Mouse (Mus musculus) lung, postnatal 10 days (tissue): Measurements from ENCODE around the gene Mfsd13b.
"Not testable (repeated sequence)": the region's sequence is repeated elsewhere in the genome, so short reads cannot be mapped to it uniquely, and the experiment has no call there.

Source experiments
- DNase-seq: peaks from one replicate; pipeline ENCODE4 v3.0.0; 2021

Mfsd13b gene

DNA sequence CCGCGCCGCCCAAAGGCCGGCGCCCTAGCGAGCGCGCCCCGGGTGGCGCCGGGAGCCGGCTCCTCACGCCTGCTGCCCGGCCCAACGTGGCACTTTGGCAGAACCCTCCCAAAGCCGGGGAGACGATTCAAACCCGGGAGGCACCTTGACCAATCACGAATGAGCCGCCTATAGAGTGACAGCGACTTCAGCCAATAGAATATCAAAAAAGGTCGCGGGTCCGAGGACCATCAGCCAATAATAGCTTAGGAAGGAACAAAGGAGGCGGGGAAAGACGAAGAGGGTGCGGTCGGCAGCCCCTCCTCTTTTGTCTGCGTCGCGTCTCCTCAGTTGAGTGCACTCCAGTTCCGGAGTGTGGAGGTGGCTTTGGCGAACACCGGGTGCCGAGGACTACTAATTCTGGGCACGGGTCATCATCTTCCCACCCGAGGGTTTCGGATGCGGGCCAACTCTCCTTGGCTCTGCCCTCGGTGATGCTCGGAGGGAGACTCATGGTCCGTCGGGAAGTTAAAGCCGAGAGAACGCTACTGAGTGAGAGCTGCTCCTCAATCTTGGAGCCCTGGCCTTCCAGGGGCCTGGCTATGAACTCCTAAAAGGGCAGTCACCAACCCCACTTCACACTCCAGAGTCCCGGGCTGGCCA lies at the start of gene Mfsd13b, which contains the start of gene Cdr2:
Mfsd13b (plus strand) TSS at position 310 of the 642 bp plus-strand sequence.
Cdr2 (minus strand) TSS at position 113 of the 642 bp plus-strand sequence.
- peak; percentile 98 for DNase-seq

DNA sequence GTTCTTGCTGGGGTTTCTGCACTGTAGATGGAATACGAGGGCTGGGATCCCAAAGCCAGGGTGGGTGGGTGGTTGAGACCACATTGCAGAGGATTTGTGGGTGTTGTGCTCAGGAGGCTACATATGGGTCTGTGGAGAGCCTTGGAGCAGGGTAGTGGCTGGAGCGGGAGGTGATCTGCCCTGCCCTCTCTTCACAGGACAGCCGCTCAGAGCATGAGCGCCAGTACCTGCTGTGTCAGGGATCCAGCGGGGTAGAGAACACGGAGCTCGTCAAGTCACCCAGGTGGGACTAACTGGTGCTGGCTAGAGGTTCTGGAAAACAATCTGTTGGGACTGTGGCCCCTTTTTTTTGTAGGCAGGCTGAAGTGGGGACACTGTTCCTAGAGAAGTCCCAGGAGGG lies 49.2 kb upstream of the Mfsd13b start:
- no peak for DNase-seq

DNA sequence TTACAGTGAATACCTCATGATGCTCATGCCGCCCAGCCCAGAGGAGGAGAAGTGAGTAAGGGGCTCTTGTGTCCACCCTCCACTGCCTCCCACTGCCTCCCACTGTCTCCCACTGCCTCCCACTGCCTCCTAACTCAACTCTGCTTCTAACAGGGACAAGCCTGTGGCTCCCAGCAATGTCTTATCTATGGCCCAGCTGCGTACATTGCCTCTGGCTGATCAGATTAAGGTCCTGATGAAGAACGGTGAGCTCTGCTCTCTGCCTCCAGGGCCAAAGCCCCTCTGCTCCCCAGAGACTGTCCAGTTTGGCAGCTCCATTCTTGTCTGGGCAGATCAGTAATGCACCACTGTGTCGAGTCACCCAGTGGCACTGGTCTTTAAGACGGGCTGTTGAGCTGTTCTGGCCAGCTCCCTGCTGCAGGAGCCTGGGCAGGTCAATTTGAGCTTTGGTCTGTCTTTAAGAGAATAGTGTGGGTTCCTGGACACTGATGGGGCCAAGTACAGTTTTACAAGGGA lies 48.6 kb upstream of the Mfsd13b start:
- no peak for DNase-seq

- DNase-seq, result peak; percentile 75
Measured at GRCm38 (mm10) chr7:120934716-120935115, 47.6 kb upstream of the Mfsd13b start.

DNA sequence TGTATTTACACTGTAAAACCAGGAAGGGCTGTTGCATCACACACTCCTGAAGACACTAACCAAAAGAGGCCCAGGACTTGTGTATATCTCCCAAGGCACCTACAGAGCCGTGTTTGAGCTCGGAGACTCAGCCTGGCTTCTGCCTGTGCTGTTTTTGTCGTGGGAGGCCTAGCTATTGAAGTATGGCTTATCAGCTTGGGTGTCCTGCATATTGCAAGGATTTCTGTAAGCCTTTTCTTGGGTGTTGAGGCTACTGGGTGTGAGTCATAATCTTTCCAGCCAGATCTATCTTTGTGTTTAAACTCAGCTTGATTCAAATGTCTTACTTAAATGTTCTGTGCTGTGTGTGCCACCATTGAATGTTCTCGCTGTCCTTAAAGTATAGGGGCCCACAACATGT lies 45.8 kb upstream of the Mfsd13b start:
- DNase-seq, result no peak

GRCm38 (mm10) chr7:120938206-120938605 lies 44.1 kb upstream of the Mfsd13b start:
- DNase-seq, result no peak

GRCm38 (mm10) chr7:120940343-120940742 lies 42.0 kb upstream of the Mfsd13b start:
- DNase-seq, result no peak

DNA sequence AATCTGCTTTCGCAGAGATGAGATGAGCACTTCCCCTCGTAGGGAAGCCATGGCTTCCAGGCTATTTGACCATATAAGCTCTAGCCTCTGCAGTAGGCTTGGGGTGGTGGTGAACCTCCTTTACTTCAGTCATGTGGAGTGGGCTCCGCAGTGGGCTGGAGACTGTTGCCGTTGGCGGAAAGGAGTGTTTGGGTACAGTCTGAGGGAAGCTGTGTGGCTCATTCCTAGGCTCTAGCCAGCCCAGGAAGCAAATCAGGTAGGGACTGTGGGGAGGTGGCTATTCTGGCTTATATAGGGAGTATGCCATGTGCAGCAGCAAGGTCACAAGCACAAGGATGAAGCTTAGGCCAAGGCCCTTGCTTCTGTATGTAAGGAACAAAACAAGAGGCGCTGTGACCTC lies 41.1 kb upstream of the Mfsd13b start:
- DNase-seq, result no peak

DNA sequence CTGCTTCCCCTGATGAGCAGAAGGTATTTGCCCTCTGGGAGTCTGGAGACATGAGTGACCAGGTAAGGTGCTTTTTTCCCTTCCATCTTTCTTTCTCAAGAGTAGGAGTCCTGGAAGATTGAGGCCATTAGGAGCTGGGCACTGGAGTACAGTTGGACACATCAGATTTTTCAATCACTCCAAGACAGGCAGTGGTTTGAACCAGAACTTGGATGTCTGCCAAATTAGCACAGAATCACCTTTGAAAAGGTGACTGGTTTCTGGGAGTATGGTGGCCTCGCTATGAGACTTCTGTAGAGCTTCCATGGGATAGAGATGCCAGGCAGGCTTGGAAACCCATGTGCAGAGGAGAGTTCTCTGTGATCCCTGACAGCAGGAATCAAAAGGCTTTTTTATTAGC lies 39.8 kb upstream of the Mfsd13b start:
- no peak for DNase-seq

- no peak for DNase-seq
Measured at GRCm38 (mm10) chr7:120943936-120944509, 38.3 kb upstream of the Mfsd13b start.

DNA sequence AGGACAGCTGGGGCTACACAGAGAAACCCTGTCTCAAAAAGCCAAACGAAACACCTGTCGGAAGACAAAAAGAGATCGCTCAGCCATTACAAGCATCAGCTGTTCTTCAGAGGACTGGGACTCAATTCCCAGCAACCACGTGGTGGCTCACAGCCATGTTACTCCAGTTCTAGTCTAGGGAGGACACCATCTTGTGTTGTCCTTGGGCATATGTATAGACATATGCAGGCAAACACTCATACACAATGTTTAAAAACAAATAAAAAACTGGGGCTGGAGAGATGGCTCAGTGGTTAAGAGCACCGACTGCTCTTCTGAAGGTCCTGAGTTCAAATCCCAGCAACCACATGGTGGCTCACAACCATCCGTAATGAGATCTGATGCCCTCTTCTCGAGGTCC lies 28.7 kb upstream of the Mfsd13b start:
- not testable (repeated sequence) for DNase-seq

GRCm38 (mm10) chr7:120960116-120960515 lies 22.2 kb upstream of the Mfsd13b start:
- no peak for DNase-seq

DNA sequence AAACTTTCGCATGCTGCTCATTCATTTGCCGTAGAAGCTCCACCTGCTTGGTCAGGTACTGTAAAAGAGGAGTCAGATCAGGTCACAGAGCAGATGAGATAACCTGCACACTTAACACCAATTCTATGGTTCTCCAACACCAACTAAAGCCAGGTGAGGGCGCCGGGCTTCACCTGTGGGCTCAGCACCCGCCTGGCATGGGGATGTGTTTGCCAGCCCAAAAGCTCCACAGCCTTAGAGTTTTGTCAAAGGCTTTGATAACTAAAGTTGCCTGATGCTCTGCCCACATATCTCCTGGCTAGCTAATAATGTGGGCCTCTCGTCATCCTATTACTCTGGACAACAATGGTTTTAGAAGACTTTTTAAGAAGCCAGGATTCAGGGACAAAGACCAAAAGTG lies 21.7 kb upstream of the Mfsd13b start:
- DNase-seq, result no peak

DNA sequence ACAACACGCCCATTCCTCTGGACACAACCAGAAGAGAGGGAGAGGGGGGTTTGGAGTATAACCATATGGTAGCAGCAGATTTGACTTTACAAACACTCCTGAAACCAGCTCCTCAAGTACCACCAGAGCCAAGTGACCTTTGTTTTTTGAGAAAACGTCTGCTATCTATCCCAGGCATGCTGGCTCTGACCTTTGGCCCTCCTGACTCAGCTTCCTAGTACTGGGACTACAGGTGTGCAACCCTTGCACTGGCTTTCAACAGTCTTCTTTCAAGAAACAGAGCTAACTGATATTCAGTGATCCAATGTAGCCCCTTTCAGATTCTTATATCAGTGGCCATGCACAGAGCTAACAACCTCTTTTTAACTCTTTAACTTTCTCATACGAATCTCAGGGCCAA lies 20.4 kb upstream of the Mfsd13b start:
- DNase-seq, result no peak

DNA sequence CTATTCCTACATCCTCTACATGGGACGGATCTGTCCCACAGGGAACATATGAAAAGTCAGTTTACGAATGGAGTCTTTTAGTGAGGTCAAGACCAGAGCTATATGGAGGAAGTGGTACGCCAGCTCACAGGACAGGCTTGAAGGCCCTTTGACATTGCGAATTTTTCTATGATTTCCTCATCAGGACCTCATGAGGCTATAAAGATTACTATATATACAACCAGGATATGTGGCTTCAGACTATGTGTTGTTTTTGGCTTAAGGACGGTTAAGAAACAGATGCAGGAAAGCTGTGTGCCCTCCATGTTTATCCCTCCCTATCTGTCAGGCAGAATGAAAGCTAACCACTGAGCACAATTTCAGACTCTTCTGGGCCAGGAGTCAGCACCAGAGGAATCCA lies 19.2 kb upstream of the Mfsd13b start:
- no peak for DNase-seq

DNA sequence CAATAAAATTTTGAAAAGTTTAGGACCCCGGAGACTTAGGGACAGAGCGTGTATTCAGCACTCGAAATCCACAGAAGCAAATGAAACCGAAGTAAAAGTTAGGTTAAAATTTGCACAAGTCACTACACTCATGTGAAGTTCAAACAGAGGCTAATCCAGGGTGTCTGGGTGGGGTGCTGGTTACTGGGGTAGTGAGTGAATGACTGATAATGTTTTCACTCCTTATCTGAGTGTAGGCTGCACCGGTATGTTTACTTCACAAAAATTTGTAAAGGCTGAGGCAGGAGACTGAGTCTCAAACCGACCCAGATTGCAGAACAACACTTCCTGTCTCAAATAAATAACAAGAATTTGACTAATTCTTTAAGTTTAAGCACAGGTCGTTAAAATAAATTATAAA lies 13.1 kb upstream of the Mfsd13b start:
- no peak for DNase-seq

DNA sequence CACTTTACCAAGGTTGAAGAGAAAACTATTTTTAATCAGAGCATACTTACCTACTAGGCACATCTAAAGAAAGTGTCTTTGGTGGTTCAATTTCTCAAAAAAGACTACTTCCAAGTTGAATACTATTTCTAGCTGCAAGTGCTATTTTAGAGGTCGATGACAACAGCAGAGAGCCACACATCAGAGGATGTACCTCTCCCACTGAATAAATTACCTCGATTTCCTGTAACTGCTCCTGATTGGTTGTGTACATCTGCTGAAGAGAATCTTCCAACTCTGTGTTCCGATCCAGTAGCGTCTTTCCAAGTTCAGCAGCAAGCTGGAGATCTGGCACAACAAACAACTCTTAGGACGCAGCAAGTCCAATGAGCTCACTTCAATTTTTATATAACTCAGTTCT lies 12.2 kb upstream of the Mfsd13b start:
- no peak for DNase-seq

DNA sequence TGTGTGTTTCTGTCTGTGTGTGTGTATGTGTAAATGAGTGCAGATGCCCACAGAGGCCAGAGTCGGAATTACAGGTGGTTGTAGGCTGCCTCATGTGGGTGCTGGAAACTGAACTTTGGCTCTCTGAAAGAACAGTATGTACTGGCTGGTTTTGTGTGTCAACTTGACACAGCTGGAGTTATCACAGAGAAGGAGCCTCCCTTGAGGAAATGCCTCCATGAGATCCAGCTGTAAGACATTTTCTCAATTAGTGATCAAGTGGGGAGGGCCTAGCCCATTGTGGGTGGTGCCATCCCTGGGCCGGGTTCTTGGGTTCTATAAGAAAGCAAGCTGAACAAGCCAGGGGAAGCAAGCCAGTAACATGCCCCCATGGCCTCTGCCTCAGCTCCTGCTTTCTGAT lies 9.8 kb upstream of the Mfsd13b start:
- DNase-seq, result not testable (repeated sequence)

GRCm38 (mm10) chr7:120974001-120974400 lies 8.3 kb upstream of the Mfsd13b start:
- no peak for DNase-seq

DNA sequence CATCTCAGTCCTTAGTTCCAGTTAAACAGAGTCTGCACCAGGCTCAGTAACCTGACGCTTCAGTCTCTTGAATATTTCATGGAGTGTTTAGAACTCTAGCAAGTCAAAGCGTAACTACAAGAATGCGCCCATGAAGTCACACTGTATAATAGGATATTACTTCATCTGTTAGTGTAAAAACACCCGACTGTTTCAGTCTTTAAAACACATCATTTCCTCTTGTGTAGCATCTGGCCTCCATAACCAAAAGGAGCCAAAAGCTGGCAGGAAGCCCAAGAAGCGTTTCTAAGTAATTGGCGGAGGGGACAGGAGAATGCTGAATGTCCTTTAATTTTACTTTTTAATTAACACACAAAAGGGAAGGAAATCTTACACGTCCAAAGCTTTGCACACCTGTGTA lies 5.2 kb upstream of the Mfsd13b start:
- DNase-seq, result peak; percentile 76

- no peak for DNase-seq
Measured at GRCm38 (mm10) chr7:120980041-120980440, 2.3 kb upstream of the Mfsd13b start.

DNA sequence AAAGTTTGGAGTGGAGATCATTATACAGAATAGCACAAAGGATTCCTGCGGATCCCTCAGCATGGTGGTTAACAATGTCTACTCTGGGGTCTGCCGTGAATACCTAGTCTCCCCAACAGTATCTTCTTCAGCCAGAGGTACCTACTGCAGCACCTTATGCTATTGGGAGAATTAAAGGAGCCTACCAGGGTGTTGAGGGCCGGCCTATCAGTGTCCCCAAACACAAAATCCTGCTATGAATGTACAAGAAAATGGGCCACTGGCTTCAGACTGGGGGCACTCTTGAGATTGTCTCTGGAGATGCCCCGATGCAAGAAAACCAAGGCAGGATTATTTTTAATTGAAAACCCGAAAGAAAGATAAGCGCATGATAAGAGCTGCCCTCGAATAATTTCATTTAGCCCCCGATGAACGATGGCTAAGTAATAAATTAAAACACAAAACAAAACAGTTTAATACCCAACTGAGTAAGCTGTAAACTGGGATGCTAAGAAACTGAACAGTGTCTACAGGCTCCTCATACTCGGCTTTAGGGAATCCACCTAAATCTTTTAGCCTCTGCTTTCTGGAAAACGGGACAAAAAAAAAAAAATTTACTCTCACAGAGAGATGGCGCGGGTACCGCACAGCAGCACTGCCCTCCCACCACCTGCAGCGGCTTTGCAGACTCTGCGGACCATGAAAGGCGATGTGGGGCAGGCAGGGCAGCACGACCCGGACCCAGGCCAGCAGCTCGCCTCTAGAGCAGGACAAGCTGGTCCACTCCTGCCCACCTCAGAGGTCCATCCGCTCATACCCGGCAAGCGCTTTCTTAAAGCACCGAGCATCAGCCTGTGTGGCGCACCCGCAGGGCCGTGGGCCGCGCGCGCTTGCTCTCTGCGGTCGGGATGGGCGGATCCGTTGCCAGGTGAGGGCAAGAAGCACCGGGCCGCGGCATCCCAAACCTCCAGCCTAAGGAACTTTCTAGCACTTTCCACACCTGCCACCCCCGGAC lies 1.1 kb upstream of the Mfsd13b start:
- DNase-seq, result peak; percentile 33

DNA sequence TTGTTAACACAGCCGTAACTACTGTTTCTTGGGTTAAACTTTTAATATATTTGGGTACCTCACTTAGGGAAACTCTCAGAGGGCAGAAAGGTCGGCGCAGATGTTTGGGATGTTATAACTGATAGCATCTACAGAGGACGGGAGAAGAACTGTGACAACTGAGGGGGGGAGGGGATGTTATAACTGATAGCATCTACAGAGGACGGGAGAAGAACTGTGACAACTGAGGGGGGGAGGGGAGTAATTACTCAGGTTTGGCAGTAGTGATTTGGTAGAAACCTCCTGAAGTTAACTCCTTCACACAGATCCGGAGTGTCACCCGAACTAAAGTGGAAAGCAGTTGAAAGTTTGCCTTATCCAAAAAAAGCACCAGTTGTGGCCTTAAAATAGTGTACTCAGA lies 659 bp downstream of the Mfsd13b start:
- no peak for DNase-seq

- no peak for DNase-seq
Measured at GRCm38 (mm10) chr7:120991191-120991590, 8.9 kb downstream of the Mfsd13b start.
